Mouse (Mus musculus) lung, adult 2 months (tissue): Measurements from ENCODE around the gene Gm49342.
"Not testable (repeated sequence)": the region's sequence is repeated elsewhere in the genome, so short reads cannot be mapped to it uniquely, and the experiment has no call there.

Experiments
- CTCF ChIP-seq: fragments of 200-500 bp; IDR thresholded peaks from 2 replicates; pipeline ENCODE4 v1.5.1; 2011; ENCODE audit warnings: mild to moderate bottlenecking, low read length, control low read depth; ENCODE audit not compliant: insufficient read depth
- POLR2A ChIP-seq: fragments of 200-500 bp; IDR thresholded peaks from 2 replicates; pipeline ENCODE4 v1.6.1; 2011; ENCODE audit warnings: low read depth, mild to moderate bottlenecking, control low read depth, low read length, borderline replicate concordance; ENCODE audit errors: extremely low read depth

- TF ChIP-seq POLR2A, CTCF: not testable (repeated sequence)
These were observed 34.1 kb downstream of the Gm49342 start for GRCm38 (mm10) chr14:50978451-50978850.
